Comparison of ENCODE assay signal across 9 mouse cellular contexts in the genomic region with DNA sequence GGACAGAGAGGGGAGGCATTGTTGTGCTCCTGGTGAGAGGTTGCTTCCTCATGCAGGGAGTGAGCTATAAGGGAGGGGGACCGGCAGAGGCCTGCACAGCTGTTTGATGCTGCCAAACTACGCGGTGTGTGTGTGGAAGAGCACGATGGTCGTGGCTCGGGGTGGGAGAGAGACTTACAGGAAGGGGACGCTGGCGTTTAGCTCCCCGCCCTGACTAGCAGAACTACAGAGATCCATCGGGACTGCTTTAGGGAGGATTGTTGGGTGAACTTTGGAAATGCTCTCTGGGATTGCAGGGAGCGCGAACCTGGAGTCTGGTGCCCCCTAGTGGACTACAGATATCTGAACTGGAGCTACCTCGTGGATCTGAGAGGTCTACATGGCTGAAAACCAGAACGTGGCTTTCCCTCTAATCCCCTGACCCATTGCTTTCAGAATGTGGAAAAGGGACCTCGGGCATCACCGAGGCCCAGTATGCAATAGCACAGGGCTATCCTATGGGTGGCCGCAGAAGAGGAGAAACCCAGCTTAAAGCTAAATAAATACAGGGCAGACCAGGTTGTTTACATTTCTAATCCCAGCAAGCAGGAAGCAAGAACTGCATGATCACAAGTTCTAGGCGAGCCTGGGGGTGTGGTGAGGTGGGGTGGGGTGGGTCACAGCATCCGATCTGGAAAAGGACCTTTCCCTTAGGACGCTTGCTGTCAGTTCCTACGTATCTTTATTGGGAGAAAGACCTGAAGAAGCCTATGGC. TPM values are rescaled to one million over a fixed set of nuclear protein-coding genes. Genes with fewer than 3 reads are reported as not detected.
DNase-seq lines count a peak whose midpoint lies in the region; ATAC-seq and TF ChIP-seq lines count a peak whose summit lies in the region.
"Had no signal": no experiment of that assay in that cellular context is flagged by ENCODE, and none has a peak within 500 bp of the region (broad histone marks: within the 10 kb centered on the region; RNA-seq: fewer than 3 reads in every experiment).

No protein-coding gene starts in this region.

- peak; percentile 44 to 69; a peak in 3 of 4 replicates for TF ChIP-seq CTCF in CH12.LX (conservative IDR thresholded peaks at IDR 0.05 in 1 of 2, IDR thresholded peaks at IDR 0.05 in 1 of 2; ENCODE audit: low read depth in 2 of 2, low read length in 2 of 2)
- TF ChIP-seq CTCF in bone marrow macrophage, adult 2 months (IDR thresholded peaks at IDR 0.05; ENCODE audit: low read depth, low read length), result peak; percentile 26; the same call in 1 of the 2 replicates

- no peaks in the 10 kb centered on the region for H3K36me3 ChIP-seq in CH12.LX (replicated peaks in 1 of 2; ENCODE audit: control insufficient read depth in 1 of 2, insufficient read depth in 1 of 2, low read length in 1 of 2)
- H3K36me3 ChIP-seq in erythroblast, embryonic 14.5 days (ENCODE audit: control insufficient read depth), result no peaks in the 10 kb centered on the region
- no peaks in the 10 kb centered on the region for H3K36me3 ChIP-seq in heart, embryonic 14.5 days (ENCODE audit: control insufficient read depth, insufficient read depth, low read length)
- H3K36me3 ChIP-seq in kidney, embryonic 16.5 days (ENCODE audit: insufficient read depth, low read length), result no peaks in the 10 kb centered on the region
- H3K36me3 ChIP-seq in liver, embryonic 15.5 days (replicated peaks), result no peaks in the 10 kb centered on the region
- H3K36me3 ChIP-seq in neural tube, embryonic 12.5 days, result no peaks in the 10 kb centered on the region

- TF ChIP-seq EP300 in CH12.LX (IDR thresholded peaks at IDR 0.05; ENCODE audit: low read length), result no peak

- dilution Hi-C loops in CH12.LX (cut with MboI; ENCODE audit: extremely low pct_ligation_motif_present, extremely low pct_unique_long_range_greater_than_20kb, low sequenced_read_pairs), result no loop called here

- DNase-seq in CH12.LX (ENCODE audit: extremely low read depth), result no peak
- DNase-seq in thymus, postnatal 0 days (ENCODE audit: low spot score), result peak; percentile 43

- in situ Hi-C loops in CH12.LX (cut with MboI; ENCODE audit: low pct_ligation_motif_present, low pct_unique_long_range_greater_than_20kb, low sequenced_read_pairs), result no loop called here

- no peak overlapping the region; the same call in 1 of the 2 replicates for H3K4me2 ChIP-seq in CH12.LX (ENCODE audit: insufficient read depth, low read depth, poor library complexity, severe bottlenecking)
- H3K4me2 ChIP-seq in heart, embryonic 14.5 days (ENCODE audit: low read length), result peak overlapping the region; percentile 65
- peak overlapping the region; percentile 53 for H3K4me2 ChIP-seq in kidney, embryonic 16.5 days (replicated peaks; ENCODE audit: low read depth, low read length)
- peak overlapping the region; percentile 59 for H3K4me2 ChIP-seq in liver, embryonic 15.5 days
- H3K4me2 ChIP-seq in neural tube, embryonic 12.5 days (replicated peaks), result peak overlapping the region; percentile 51

- H3K4me1 ChIP-seq in CH12.LX (ENCODE audit: control insufficient read depth in 1 of 2, insufficient read depth in 2 of 2), result peaks cover 8 to 9% of the 10 kb centered on the region in 2 experiments
- H3K4me1 ChIP-seq in bone marrow macrophage, adult 2 months (ENCODE audit: control insufficient read depth, insufficient read depth, low read length), result no peaks in the 10 kb centered on the region
- H3K4me1 ChIP-seq in erythroblast, embryonic 14.5 days (ENCODE audit: control insufficient read depth), result peaks cover 14% of the 10 kb centered on the region
- H3K4me1 ChIP-seq in heart, embryonic 14.5 days (ENCODE audit: control insufficient read depth in 2 of 2, insufficient read depth in 2 of 2, low read length in 2 of 2), result no peaks in the 10 kb centered on the region
- no peaks in the 10 kb centered on the region for H3K4me1 ChIP-seq in kidney, embryonic 16.5 days (ENCODE audit: insufficient read depth, low read length)
- no peaks in the 10 kb centered on the region for H3K4me1 ChIP-seq in liver, embryonic 15.5 days (replicated peaks)
- no peaks in the 10 kb centered on the region for H3K4me1 ChIP-seq in neural tube, embryonic 12.5 days

- no peaks in the 10 kb centered on the region for H3K9me3 ChIP-seq in CH12.LX (replicated peaks; ENCODE audit: low read length)
- H3K9me3 ChIP-seq in erythroblast, embryonic 14.5 days (ENCODE audit: control insufficient read depth, low read length), result no peaks in the 10 kb centered on the region
- H3K9me3 ChIP-seq in heart, embryonic 14.5 days (ENCODE audit: control insufficient read depth, low read length), result no peaks in the 10 kb centered on the region
- H3K9me3 ChIP-seq in kidney, embryonic 16.5 days (ENCODE audit: low read length), result no peaks in the 10 kb centered on the region
- H3K9me3 ChIP-seq in liver, embryonic 15.5 days (replicated peaks), result no peaks in the 10 kb centered on the region
- no peaks in the 10 kb centered on the region for H3K9me3 ChIP-seq in neural tube, embryonic 12.5 days

- no peak overlapping the region for H3K4me3 ChIP-seq in CH12.LX (replicated peaks in 1 of 3; ENCODE audit: low read depth in 2 of 3, low read length in 2 of 3, poor library complexity in 1 of 3)
- no peak overlapping the region for H3K4me3 ChIP-seq in bone marrow macrophage, adult 2 months (ENCODE audit: insufficient read depth, low read length)
- H3K4me3 ChIP-seq in erythroblast, embryonic 14.5 days (replicated peaks), result peak overlapping the region; percentile 43
- peak overlapping the region; percentile 29 to 45 for H3K4me3 ChIP-seq in heart, embryonic 14.5 days (ENCODE audit: control insufficient read depth in 1 of 2, insufficient read depth in 1 of 2, low read depth in 1 of 2, low read length in 2 of 2)
- peak overlapping the region; percentile 33 for H3K4me3 ChIP-seq in kidney, embryonic 16.5 days (ENCODE audit: low read length)
- H3K4me3 ChIP-seq in liver, embryonic 15.5 days (replicated peaks), result peak overlapping the region; percentile 33
- peak overlapping the region; percentile 25 for H3K4me3 ChIP-seq in neural tube, embryonic 12.5 days

- TF ChIP-seq POLR2A in CH12.LX (IDR thresholded peaks at IDR 0.05; ENCODE audit: low read depth, low read length), result no peak
- no peak for TF ChIP-seq POLR2A in bone marrow macrophage, adult 2 months (IDR thresholded peaks at IDR 0.05; ENCODE audit: borderline replicate concordance, low read depth, low read length)

- no peaks in the 10 kb centered on the region for H3K27me3 ChIP-seq in CH12.LX (replicated peaks)
- peaks cover 5% of the 10 kb centered on the region; the same call in 1 of the 2 replicates for H3K27me3 ChIP-seq in erythroblast, embryonic 14.5 days (ENCODE audit: control insufficient read depth)
- H3K27me3 ChIP-seq in heart, embryonic 14.5 days (ENCODE audit: control insufficient read depth, insufficient read depth, low read length), result peaks cover 11% of the 10 kb centered on the region
- peaks cover 25% of the 10 kb centered on the region for H3K27me3 ChIP-seq in kidney, embryonic 16.5 days (ENCODE audit: insufficient read depth, low read length)
- no peaks in the 10 kb centered on the region; the same call in 1 of the 2 replicates for H3K27me3 ChIP-seq in liver, embryonic 15.5 days
- no peaks in the 10 kb centered on the region for H3K27me3 ChIP-seq in neural tube, embryonic 12.5 days (replicated peaks)

- no peak overlapping the region; the same call in 1 of the 2 replicates for H3K9ac ChIP-seq in CH12.LX (ENCODE audit: insufficient read depth, low read depth)
- peak overlapping the region; percentile 63; the same call in 1 of the 2 replicates for H3K9ac ChIP-seq in heart, embryonic 14.5 days (ENCODE audit: low read length)
- peak overlapping the region; percentile 64 for H3K9ac ChIP-seq in kidney, embryonic 16.5 days (replicated peaks; ENCODE audit: low read length)
- H3K9ac ChIP-seq in liver, embryonic 15.5 days, result no peak overlapping the region
- no peak overlapping the region for H3K9ac ChIP-seq in neural tube, embryonic 12.5 days

- TF ChIP-seq RAD21 in CH12.LX (IDR thresholded peaks at IDR 0.05; ENCODE audit: low read depth, low read length), result peak; percentile 56

- 24% methylated on average over 21 of the region's 21 CpGs for WGBS in heart, embryonic 14.5 days
- WGBS in kidney, embryonic 16.5 days, result 33% methylated on average over 21 of the region's 21 CpGs
- 21% methylated on average over 21 of the region's 21 CpGs for WGBS in liver, embryonic 15.5 days (ENCODE audit: insufficient replicate concordance)
- WGBS in neural tube, embryonic 12.5 days, result 30% methylated on average over 21 of the region's 21 CpGs

- H3K27ac ChIP-seq in CH12.LX (ENCODE audit: insufficient read depth, low read depth), result no peak overlapping the region
- no peak overlapping the region for H3K27ac ChIP-seq in bone marrow macrophage, adult 2 months (ENCODE audit: insufficient read depth, low read depth, low read length)
- H3K27ac ChIP-seq in heart, embryonic 14.5 days (replicated peaks in 1 of 2; ENCODE audit: control insufficient read depth in 1 of 2, insufficient read depth in 1 of 2, low read depth in 2 of 2, low read length in 2 of 2), result no peak overlapping the region
- H3K27ac ChIP-seq in kidney, embryonic 16.5 days (ENCODE audit: low read length), result no peak overlapping the region
- H3K27ac ChIP-seq in liver, embryonic 15.5 days (replicated peaks), result no peak overlapping the region
- no peak overlapping the region for H3K27ac ChIP-seq in neural tube, embryonic 12.5 days

- no peaks in the 10 kb centered on the region for H3K79me2 ChIP-seq in CH12.LX (replicated peaks; ENCODE audit: control insufficient read depth, extremely low read depth, insufficient read depth, poor library complexity, severe bottlenecking)

- ATAC-seq in heart, embryonic 14.5 days (ENCODE audit: insufficient number of reproducible peaks, insufficient read depth, low FRiP score, low read depth), result no peak
- ATAC-seq in kidney, embryonic 16.5 days (ENCODE audit: low FRiP score, low TSS enrichment), result peak; percentile 85
- ATAC-seq in liver, embryonic 15.5 days (ENCODE audit: insufficient read depth), result peak; percentile 62
- 0 out of 2 replicates have a peak, but pooled peaks have one; percentile 71 for ATAC-seq in neural tube, embryonic 12.5 days (ENCODE audit: low FRiP score, low read depth)

TF ChIP-seq in CH12.LX, 34 proteins besides CTCF, POLR2A, EP300 and RAD21 (continues in another document):
- TF ChIP-seq CHD1 (IDR thresholded peaks at IDR 0.05; ENCODE audit: low read depth, low read length) (no peak), ETS1 (conservative IDR thresholded peaks at IDR 0.05; ENCODE audit: low read depth, low read length) (no peak), SMC3 (IDR thresholded peaks at IDR 0.05; ENCODE audit: low read depth, low read length) (peak; percentile 42)

RNA-seq across cellular contexts. Expression of a gene that starts 57.2 kb away (rescaled TPM):
- not detected in 2 replicates for total RNA-seq in CH12.LX (2012; rRNA removed)
- not detected in 2 replicates for total RNA-seq in CH12.LX (2014; rRNA removed)
- polyA plus RNA-seq in CH12.LX (2012; ENCODE audit: insufficient read length, low read depth), result not detected in 2 replicates
- not detected in 2 replicates for polyA plus RNA-seq in bone marrow macrophage, adult 2 months (2012; ENCODE audit: insufficient read depth, insufficient read length, missing spikeins)
- not detected in 2 replicates for polyA plus RNA-seq in erythroblast, embryonic 14.5 days (2012)
- polyA plus RNA-seq in heart, embryonic 14.5 days (2014; fragmentation: Nextera tagmentation; extraction: Ambion mirVana), result 0.26 TPM in 1 of 2 replicates, not detected in the other
- 0.12 and 0.25 TPM in 2 replicates for polyA plus RNA-seq in kidney, embryonic 16.5 days (2015; fragmentation: Nextera tagmentation; extraction: Ambion mirVana)
- 0.31 and 0.45 TPM in 2 replicates for polyA plus RNA-seq in liver, embryonic 15.5 days (2015; fragmentation: Nextera tagmentation; extraction: Ambion mirVana)
- polyA plus RNA-seq in neural tube, embryonic 12.5 days (2016; fragmentation: Nextera tagmentation; extraction: Ambion mirVana), result not detected in 2 replicates
- polyA plus RNA-seq in thymus, postnatal 0 days (2015; fragmentation: Nextera tagmentation; extraction: Ambion mirVana), result not detected in 2 replicates
- total RNA-seq: gastrocnemius, postnatal 4 days had no signal

Comparison
In these comparisons a context has a peak if more than half of its experiments do, and no peak if none do; other contexts are left out.
1. H3K4me3 ChIP-seq: peak in erythroblast, embryonic 14.5 days (single experiment), heart, embryonic 14.5 days (2 of 2), kidney, embryonic 16.5 days (single experiment), liver, embryonic 15.5 days (single experiment) and neural tube, embryonic 12.5 days (single experiment); none in CH12.LX (0 of 3) and bone marrow macrophage, adult 2 months (single experiment).
2. H3K9ac ChIP-seq: peak in heart, embryonic 14.5 days (single experiment) and kidney, embryonic 16.5 days (single experiment); none in CH12.LX (single experiment), liver, embryonic 15.5 days (single experiment) and neural tube, embryonic 12.5 days (single experiment).